Mouse (Mus musculus) heart, postnatal 0 days (tissue): ENCODE measurements around the gene Slc25a20.

Experiments
- CTCF ChIP-seq: IDR thresholded peaks from 2 replicates; pipeline ENCODE4 v1.5.1; 2016; ENCODE audit warnings: antibody characterized with exemption, control low read depth, low read depth
- EP300 ChIP-seq: IDR thresholded peaks from 2 replicates; pipeline ENCODE4 v1.6.1; 2016; ENCODE audit warnings: antibody characterized with exemption, low read depth

- TF ChIP-seq CTCF (no peak), EP300 (no peak)
Measured at GRCm38 (mm10) chr9:108688451-108688850, 26.6 kb downstream of the Slc25a20 start.
